Mouse (Mus musculus): ENCODE measurements around the gene Olfr1329.
"Not testable (repeated sequence)": the region's sequence is repeated elsewhere in the genome, so short reads cannot be mapped to it uniquely, and the experiment has no call there.

Olfr1329 gene

DNA sequence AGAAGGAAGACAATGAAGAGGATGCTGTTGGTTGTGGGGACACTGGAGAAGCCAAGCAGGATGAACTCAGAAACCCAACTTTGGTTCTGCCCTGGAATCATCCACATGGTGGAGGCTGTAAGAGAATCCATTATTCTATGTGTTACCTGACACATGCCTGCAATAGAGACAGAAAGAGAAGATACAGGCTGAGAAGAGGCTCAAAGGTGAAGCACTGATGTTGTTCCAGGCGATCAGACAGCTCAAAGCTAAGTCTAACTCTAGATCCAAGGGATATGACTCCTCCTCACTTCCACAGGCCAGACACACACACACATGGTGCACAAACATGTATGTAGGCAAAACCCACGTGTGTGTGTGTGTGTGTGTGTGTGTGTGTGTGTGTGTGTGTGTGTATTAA, at the start of gene Olfr1329:
TSS of gene Olfr1329 (minus strand) at position 101 of the 400 bp plus-strand sequence.
- DNase-seq (ENCODE audit: low spot score in 2 of 2), result not testable (repeated sequence)

DNA sequence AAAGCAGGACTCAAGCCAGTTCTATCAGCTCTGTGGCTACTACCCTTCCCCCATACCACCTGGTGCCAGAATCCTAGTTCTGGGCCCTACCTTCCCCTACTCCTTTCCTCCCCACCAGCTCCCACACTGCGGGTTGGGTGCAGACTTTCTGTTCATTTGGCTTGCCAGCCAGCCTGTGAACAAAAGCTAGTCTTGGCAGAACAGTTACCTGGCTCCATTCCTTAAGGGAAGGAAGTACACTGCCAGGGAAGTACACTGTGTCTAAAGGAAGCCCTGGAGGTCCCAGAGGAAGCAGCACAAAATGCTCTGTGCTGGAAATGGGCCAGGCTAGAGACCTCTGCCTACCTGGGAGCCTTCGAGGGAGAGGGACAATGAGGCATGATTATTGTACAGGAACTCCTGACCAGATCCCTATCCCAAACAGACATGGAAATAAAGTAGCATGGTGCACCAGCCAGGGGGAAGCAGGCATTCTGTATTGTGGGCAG, 43.9 kb upstream of the Olfr1329 start, which contains the start of gene Lao1:
TSS of gene Lao1 (plus strand) at position 438 of the 488 bp plus-strand sequence.
- no peak for DNase-seq (ENCODE audit: low spot score in 2 of 2)

DNA sequence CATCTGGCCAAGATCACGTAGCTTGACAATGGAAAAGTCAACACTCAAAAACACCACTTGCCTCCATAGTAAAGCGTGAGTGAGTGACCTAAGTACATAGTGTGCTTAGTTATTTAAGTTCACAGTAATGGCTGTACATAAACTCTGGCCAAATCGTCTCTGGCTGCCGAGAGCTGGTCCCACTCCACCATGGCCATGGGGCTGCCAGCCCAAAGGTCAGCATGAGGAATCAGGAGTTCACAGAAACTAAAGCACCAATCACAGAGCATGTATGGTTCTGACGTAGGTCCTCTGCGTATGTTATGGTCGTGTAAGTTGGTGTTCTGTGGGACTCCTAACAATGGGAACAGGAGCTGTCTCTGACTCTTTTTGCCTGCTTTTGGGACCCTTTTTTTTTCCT, 41.5 kb upstream of the Olfr1329 start:
- DNase-seq (ENCODE audit: low spot score in 2 of 2), result no peak

DNA sequence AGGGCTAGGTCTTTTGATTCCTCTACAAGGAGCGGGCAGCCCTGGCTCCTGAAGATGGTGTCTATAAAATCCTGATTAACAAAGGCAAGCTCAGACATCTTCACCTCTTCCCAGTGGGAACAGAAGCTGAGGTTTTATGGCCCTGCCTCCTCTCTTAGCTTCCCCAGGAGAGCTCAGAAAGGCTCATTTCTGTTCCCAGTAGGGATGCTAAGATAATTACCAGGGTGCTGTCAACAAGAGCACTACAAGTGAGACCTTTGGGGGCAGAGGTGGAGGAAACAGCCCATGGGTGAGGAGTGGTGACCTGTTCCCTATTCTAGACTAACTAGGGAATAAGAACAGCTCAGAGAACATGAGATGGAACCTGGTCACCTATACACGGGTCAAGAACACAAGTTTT, 21.2 kb upstream of the Olfr1329 start, which contains the start of gene Olfr1328:
TSS of gene Olfr1328 (minus strand) at position 101 of the 400 bp plus-strand sequence.
- DNase-seq (ENCODE audit: low spot score in 2 of 2), result no peak

DNA sequence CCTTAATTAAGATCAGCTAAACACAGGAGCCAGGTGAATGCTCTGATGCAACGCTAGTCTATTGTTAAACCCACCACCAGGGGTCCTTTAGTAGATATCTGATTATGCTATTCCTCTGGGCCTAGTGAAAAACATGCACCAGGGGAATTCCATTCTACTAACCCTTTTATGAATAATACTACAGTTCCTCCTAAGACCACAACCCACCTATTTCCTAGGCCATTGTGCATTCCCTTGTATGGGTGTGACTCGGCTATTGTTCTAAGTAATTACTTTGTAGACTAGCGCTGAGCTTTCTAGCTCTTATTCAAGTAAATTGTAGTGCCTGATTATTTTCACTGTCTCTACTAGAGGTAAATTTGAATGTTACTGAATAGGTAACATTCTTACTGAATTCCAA, 14.1 kb upstream of the Olfr1329 start:
- not testable (repeated sequence) for DNase-seq (ENCODE audit: low spot score in 2 of 2)

DNA sequence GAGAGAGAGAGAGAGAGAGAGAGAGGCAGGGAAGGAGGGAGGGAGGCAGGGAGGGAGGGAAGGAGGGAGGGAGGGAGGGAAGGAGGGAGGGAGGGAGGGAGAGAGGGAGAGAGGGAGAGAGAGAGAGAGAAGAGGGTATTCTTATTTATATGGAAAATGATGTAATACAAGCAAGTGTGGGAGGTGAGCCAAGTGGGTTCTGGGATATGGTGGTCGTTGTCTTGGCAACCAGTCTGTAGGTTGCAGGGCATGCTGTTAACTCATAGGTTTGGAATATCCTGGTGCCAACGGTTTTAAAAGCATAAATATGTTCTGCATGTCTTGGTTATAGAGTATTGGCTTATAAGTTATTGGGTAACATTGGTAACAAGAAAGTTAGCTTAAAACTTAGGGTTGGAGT, 15.3 kb downstream of the Olfr1329 start:
- no peak for DNase-seq (ENCODE audit: low spot score in 2 of 2)

DNA sequence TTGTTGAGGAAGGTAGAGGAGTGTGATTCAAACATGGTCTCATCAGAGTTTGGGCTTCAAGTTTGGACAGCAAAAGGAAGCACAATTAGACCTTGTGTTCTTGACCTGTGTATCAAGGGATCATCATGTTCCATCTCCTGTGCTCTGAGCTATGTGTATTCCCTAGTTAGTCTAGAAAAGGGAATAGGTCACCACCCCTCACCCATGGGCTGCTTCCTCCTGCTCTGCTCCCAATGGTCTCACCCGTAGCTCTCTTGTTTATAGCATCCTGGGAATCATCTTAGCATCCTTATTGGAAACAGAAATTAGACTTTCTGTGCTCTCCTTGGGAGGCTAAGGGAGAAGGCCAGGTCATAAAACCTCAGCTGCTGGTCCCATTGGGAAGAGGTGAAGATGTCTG, 29.0 kb downstream of the Olfr1329 start, which contains the start of gene Olfr1330:
TSS of gene Olfr1330 (plus strand) at position 301 of the 400 bp plus-strand sequence.
- DNase-seq (ENCODE audit: low spot score in 2 of 2), result no peak

DNA sequence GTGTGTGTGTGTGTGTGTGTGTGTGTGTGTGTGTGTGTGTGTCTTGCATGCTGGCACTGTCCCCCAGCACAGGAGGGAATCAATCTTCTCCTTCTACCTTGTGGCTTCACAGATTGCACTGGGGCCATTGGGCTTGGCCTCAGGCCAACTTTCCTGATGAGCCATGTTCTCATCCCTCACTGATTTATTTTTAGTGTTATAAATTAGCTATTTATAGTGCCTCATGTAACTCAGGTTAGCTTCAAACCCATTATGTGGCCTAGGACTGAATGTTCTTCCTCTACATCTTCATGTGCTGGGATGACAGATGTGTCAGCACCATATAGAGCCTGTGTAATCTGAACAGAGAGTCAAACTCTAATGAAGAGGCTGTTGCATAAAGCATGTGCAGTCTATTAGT, 49.7 kb downstream of the Olfr1329 start:
- no peak for DNase-seq (ENCODE audit: low spot score in 2 of 2)

Measured in cerebellum, postnatal 4 days (tissue).